27 mouse cellular contexts compared by ENCODE assay signal in the genomic region with DNA sequence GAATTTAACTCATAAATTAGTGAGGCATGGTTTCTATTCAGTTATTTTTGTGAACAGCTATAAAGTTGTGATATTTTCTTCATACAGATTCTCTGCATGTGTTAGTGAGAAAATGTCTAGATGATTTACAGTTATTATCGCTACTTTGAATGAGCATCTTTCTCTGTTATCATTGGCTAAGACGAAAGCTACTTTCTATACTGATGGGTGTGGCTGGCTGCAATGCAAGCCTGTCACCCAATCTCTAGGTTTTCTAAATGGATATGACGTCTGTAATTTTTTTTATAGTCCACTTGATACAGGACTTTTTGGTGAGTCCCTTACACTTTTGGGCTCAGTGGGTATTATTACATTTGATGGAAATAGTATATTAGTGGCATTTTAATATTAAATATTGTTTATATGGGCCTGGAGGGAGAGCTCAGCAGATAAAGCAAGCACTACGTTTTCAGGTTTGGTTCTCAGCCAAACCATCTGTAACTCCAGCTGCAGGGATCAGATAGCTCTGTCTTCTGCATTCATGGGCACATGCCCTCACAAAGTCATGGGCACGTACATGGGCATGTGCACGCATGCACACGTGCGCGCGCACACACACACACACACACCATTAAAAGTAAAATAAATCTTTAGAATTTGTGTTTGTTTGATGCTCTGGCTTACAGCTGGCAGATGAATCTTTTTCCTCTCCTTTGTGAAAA. TPM values are rescaled to one million over a fixed set of nuclear protein-coding genes. Genes with fewer than 3 reads are reported as not detected.
DNase-seq lines count a peak whose midpoint lies in the region; ATAC-seq lines count a peak whose summit lies in the region.
"Had no signal": no experiment of that assay in that cellular context is flagged by ENCODE, and none has a peak within 500 bp of the region (broad histone marks: within the 10 kb centered on the region; RNA-seq: fewer than 3 reads in every experiment).

No protein-coding gene starts in this region.

- no peak overlapping the region for H3K27ac ChIP-seq in liver, embryonic 16.5 days (ENCODE audit: low read length)
- H3K27ac ChIP-seq: embryonic facial prominence, embryonic 10.5 days; forebrain, embryonic 12.5 days; layer of hippocampus, adult 2 months; midbrain, embryonic 12.5 days; neural tube, embryonic 12.5 days had no signal

- peaks cover 4% of the 10 kb centered on the region; the same call in 1 of the 2 replicates for H3K4me1 ChIP-seq in liver, embryonic 16.5 days (ENCODE audit: control insufficient read depth, low read depth, low read length)
- H3K4me1 ChIP-seq: forebrain, embryonic 12.5 days; midbrain, embryonic 12.5 days; neural tube, embryonic 12.5 days had no signal

- H3K4me2 ChIP-seq in liver, embryonic 16.5 days (ENCODE audit: low read depth, low read length) = 0 out of 2 replicates have a peak overlapping the region, but pooled peaks have one; percentile 34
- H3K4me2 ChIP-seq: forebrain, embryonic 12.5 days; midbrain, embryonic 12.5 days; neural tube, embryonic 12.5 days had no signal

- ATAC-seq in common myeloid progenitor, adult 5-6 weeks (replicated peaks; ENCODE audit: low read depth, poor library complexity, severe bottlenecking) = peak; percentile 24; the same call in 1 of the 2 replicates
- ATAC-seq in liver, embryonic 16.5 days (ENCODE audit: low read depth) = 0 out of 2 replicates have a peak, but pooled peaks have one; percentile 24
- ATAC-seq: hindbrain, embryonic 16.5 days; intestine, postnatal 0 days; Patski had no signal

- no peaks in the 10 kb centered on the region for H3K36me3 ChIP-seq in liver, embryonic 16.5 days (ENCODE audit: control insufficient read depth, insufficient read depth)
- H3K36me3 ChIP-seq: embryonic facial prominence, embryonic 10.5 days; forebrain, embryonic 12.5 days; midbrain, embryonic 12.5 days; neural tube, embryonic 12.5 days had no signal

- H3K9ac ChIP-seq in liver, embryonic 16.5 days (ENCODE audit: low read depth, low read length) = no peak overlapping the region
- H3K9ac ChIP-seq: forebrain, embryonic 12.5 days; midbrain, embryonic 12.5 days; neural tube, embryonic 12.5 days had no signal

- H3K4me3 ChIP-seq in liver, embryonic 16.5 days (ENCODE audit: low read depth, low read length) = no peak overlapping the region
- H3K4me3 ChIP-seq: embryonic facial prominence, embryonic 10.5 days; forebrain, embryonic 12.5 days; layer of hippocampus, adult 2 months; midbrain, embryonic 12.5 days; neural tube, embryonic 12.5 days had no signal

- H3K9me3 ChIP-seq in liver, embryonic 16.5 days (replicated peaks; ENCODE audit: control insufficient read depth, low read length) = no peaks in the 10 kb centered on the region
- H3K9me3 ChIP-seq: embryonic facial prominence, embryonic 10.5 days; forebrain, embryonic 12.5 days; midbrain, embryonic 12.5 days; neural tube, embryonic 12.5 days had no signal

- WGBS in liver, embryonic 16.5 days (ENCODE audit: insufficient replicate concordance) = 52% methylated on average over 10 of the region's 10 CpGs

- DNase-seq in heart, adult 11 months = peak; percentile 58
- DNase-seq in heart, adult 8-10 months (ENCODE audit: low spot score) = no peak
- DNase-seq in adrenal gland, postnatal 25 days = no peak
- no peak for DNase-seq in layer of hippocampus, postnatal 14 days (ENCODE audit: low spot score in 2 of 2)
- no peak for DNase-seq in kidney, adult 11 months
- no peak for DNase-seq in kidney, postnatal 14 days
- DNase-seq: cerebellum, adult 2 months; cerebellum, postnatal 36 days; lung, adult 2 months had no signal

- no peaks in the 10 kb centered on the region for H3K27me3 ChIP-seq in liver, embryonic 16.5 days (ENCODE audit: control insufficient read depth, insufficient read depth, low read depth, low read length)
- H3K27me3 ChIP-seq: forebrain, embryonic 12.5 days; midbrain, embryonic 12.5 days; neural tube, embryonic 12.5 days; Patski had no signal

RNA-seq across cellular contexts. Expression of a gene that starts 15.9 kb away (rescaled TPM):
- total RNA-seq in heart, adult 8-10 months (2022) = not detected
- not detected in 2 replicates for total RNA-seq in common myeloid progenitor, adult 5-6 weeks (2017)
- polyA plus RNA-seq in liver, embryonic 16.5 days (2015; fragmentation: Nextera tagmentation; extraction: Ambion mirVana) = not detected in 2 replicates
- total RNA-seq in adrenal gland, postnatal 25 days (2021) = not detected in 2 replicates
- total RNA-seq in layer of hippocampus, postnatal 14 days (2021) = not detected
- total RNA-seq: adrenal gland, postnatal 10 days; gastrocnemius, postnatal 14 days; hematopoietic stem cell, adult 5-6 weeks; layer of hippocampus, adult 2 months; left cerebral cortex, adult 18-20 months had no signal
- polyA plus RNA-seq: cerebellum, adult 2 months; embryonic facial prominence, embryonic 10.5 days; forebrain, embryonic 12.5 days; frontal cortex, adult 2 months; heart, embryonic 16.5 days; hindbrain, embryonic 16.5 days; limb, embryonic 11.5 days; lung, adult 2 months; midbrain, embryonic 12.5 days; neural tube, embryonic 12.5 days; Patski; testis, adult 2 months had no signal
